Mouse (Mus musculus) skeletal muscle tissue, postnatal 0 days (tissue): ENCODE measurements around the gene Gm44805. TPM values are rescaled to one million over a fixed set of nuclear protein-coding genes. Genes with fewer than 3 reads are reported as not detected.

ENCODE experiments used
- polyA plus RNA-seq: library from polyadenylated mRNA; unstranded; fragments of >200 nt; fragmentation: Nextera tagmentation; extraction: Ambion mirVana; gene quantifications from 2 replicates; pipeline ENCODE4 v1.2.1, GENCODE M21; 2015

Gene Gm44805
- polyA plus RNA-seq, result 2.2 TPM in 1 of 2 replicates, not detected in the other

DNA sequence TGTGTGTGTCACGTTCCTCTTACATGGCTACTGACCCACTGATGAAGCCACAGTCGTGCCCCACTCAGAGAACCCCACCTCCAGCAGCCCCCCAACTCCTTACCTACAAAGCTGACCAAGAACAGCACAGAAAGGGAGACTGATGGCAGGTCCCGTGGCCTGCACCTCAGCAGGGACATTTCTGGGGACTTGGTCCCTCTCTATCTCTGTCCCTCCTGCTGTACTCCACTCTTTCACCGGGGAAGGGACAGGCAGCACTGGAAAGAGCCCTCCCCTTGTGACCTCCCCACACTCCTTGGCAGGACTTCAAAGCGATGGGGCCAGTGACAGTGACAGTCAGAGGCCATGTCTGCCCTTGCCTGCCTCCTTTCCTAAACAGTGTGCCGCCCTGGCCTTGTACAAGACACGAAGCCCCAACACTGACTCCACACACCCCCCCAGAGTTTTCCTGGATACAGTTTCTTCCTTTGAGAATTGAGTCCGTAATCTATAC, at the start of gene Gm44805, which contains the start of gene Apoc4:
Gm44805 (minus strand) TSS at position 222 of the 493 bp plus-strand sequence.
Apoc4 (minus strand) TSS at position 278 of the 493 bp plus-strand sequence.

DNA sequence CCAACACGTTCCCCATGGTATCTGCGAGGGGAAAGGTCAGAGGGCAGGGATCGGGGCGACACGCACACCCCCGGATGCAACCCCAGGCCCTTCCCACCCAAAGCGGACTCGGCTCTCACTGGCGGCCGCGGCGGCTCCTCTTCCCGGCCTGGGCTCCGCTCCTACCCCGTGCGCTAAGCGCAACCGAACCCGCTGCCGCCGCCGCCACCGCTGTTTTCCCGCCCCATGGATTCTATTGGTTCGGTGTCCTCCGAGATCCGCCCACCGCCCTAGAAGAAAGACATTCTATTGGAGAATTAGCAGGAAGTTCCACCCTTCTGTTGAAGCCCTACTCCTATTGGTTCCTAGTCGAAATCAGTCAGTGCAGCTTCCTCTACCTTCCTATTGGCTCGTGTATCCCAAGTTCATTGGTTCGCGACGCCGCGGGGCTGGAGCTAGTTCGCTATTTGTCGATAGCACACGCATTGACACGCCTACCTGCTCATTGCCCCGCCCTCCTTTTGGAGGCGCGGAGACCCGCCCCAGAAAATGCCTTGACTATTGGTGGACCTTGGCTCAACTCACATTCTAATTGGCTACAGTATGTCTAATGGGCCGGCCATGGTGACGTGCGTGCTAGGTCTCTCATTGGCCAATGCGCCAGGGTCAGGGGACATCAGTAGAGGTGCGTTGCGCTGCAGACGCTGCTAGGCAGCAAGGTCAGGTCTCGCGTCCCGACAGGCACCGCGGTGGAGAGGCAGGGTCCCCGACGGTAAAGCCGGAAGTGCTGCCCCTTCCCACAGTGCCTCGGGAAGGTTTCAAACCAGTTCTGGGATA, 34.2 kb upstream of the Gm44805 start, which contains the start of gene Tomm40:
Tomm40 (minus strand) TSS at position 200 of the 816 bp plus-strand sequence.

DNA sequence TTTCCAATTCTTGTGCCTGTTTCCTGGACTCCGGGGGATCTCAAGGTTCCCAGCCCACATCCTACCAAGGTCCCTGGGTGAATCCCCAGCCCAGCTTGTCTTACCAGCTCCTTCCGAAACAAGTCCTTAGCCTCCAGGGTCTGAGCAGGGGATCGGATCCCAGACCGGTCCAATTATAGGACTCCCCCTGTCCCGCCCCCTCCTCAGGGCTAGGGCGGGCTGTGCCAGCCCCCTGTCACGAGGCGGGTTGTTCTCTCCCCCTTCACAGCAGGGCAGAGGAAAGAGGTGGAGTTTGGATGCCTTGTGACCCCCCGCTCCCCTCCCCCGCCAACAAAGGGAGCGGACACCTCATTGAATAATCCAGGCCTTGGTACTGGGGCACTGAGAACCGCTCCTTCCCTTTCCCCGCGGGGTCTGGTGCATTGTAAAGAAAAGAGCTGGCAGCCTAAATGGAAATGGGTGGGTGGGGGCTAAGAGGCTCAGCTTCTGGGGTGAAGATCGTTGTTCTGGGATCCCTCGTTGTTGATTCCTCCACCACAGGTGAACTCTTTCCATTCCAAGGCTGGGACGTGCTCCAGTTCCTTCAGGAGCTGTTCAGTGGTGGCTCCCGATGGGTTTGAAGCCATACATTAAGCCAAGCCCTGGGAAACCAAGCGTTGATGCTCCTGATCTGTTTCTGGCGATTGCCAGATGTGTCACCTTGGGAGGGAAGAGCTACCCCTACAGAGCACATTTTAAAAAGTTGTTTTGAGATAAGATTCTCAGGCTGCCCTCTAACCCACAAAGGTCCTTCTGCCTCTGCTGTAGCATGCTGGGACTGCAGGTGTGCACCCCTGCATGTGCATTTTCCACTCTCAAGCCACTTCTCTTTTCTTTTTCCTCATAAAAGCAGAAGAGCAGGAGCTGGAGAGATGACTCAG, 17.9 kb upstream of the Gm44805 start, which contains the start of gene Apoe:
Apoe (minus strand) TSS at position 282 of the 920 bp plus-strand sequence.

DNA sequence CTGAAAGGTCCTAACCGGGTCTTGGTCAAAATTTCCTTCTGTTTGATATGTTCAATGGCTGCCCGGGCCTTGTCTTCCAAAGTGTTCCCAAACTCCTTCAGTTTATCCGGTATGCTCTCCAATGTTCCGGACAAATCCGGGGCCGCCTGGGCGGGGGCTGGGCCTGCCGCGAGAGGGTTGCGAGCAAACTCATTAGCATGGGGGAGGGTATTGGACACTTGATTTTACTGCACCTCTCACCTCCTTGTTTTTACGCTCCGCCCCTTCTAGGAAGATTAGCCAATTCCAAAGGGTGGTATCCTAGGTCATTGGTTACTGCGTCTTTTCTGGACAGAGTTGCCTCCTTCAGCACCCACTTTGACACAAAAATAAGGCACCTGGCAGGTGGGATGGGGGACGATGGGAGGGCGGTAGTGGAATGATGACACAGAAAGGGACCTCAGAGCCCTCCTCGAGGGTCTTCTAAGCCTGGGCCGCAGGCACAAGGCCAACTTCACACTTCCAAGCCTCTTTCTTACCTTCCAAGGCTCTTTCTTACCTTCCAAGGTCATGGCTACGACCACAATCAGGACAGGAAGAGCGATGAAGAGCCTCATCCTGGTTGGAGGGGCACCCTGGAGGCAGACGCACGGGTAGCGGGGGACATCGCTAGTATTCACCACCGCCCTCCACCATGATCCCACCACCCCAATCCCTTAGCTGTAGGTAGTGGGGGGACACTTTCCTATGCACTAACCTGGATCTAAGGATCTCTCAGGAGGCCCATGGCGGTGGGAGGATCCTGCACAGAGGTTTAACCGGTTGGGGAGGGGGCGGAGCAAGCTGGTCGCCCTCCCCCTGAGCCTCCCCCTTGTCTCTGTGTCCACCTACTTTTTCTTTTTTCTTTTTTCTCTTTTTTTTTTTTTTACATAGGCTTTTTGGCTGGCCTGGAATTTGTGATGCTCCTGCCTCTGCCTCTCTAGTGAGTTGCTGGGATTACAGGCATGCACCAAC, 10.9 kb upstream of the Gm44805 start, which contains the start of gene Apoc1:
Apoc1 (minus strand) TSS at position 788 of the 993 bp plus-strand sequence.

DNA sequence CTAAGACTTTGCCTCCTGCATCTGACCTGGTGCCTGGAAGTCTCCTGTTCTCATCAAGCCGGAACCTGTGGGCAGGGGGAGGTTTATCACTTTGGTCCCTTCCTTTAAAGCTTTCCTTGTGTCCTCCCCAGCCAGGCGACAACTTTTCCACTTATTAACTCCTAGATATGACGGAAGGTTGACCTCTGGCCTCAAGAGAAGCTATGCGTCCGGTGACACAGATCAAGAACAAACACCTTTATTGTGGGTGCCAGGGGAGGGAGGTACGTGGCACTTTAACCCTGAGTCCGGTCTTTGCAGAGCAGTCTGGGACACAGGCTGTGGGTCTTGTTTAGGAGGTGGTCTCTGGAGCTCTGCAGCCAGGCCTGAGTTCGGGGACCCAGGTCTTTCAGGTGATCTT, 3.4 kb downstream of the Gm44805 start, which contains the start of gene Apoc2:
Apoc2 (minus strand) TSS at position 70 of the 400 bp plus-strand sequence.

DNA sequence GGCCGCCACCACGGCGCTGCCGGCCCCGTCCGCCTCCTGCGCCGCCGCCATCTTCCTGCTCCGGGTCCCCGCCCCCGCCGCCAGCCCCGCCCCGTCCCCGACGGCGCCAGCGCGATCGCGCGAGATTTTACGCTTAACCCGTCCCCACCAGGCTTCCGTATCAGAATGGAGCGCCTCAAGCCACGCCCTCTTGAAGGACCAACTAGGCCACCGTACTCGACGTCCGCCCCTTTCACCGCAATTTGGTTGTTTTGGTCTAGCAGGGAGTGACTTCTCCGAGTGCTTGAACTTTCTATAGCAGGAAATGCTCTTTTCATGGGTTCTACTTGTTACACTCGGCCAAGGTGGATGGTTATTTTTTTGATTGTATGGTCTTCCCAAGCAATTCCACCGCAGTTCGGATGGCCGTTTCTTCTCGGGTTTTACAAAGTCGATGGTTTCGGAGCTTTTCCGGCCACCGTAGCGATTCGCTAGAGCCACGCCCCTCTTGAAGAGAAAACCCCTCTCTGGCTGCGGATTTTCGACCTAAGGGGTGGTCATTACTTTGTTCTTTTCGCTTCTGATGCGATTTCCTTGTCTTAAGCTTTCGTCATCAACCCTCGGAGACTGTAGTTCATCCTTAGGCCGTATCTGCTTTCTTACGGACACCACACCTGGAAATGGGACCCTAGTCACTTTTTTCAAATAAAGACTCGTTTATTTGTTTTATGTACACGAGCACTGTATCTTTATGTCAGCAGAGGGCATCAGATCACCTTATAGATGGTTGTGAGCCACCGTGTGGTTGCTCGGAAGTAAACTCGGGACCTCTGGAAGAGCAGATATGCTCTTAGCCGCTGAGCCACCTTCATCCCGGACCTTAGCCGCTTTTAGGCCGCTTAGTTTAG, 16.0 kb downstream of the Gm44805 start, which contains the start of gene Clptm1:
Clptm1 (minus strand) TSS at position 79 of the 887 bp plus-strand sequence.

DNA sequence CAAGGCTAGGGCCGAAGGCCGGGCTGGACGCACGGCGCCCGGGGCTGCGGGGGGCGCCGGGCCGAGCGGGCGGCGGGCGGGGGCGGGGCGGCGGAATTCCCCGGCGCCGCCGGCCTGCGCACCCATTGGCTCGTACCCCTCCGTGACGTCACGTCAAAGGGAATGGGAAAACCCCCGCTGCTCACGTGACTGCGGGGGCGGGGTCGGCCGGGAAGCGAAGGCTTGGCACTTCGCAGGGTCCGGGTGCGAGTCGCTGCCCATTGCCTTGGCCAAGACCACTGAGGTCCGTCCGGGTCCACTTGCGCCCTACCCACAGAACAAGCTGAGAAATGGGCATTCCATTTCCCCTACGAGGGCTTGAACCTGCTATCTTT, 51.9 kb downstream of the Gm44805 start, which contains the start of gene Relb:
Relb (minus strand) TSS at position 78 of the 374 bp plus-strand sequence.

Other genes with a start within 250 kb of the Gm44805 start
- gene Mark4, start 222.6 kb downstream of the Gm44805 start, polyA plus RNA-seq, result 3.4 and 4.4 TPM in 2 replicates
- 0.21 and 0.37 TPM in 2 replicates for gene Exoc3l2, start 218.1 kb downstream of the Gm44805 start, polyA plus RNA-seq
- gene Bloc1s3, start 173.1 kb downstream of the Gm44805 start, polyA plus RNA-seq, result 1.1 and 1.6 TPM in 2 replicates
- 50.0 and 57.3 TPM in 2 replicates for gene Trappc6a, start 173.0 kb downstream of the Gm44805 start, polyA plus RNA-seq
- gene Nkpd1, start 163.6 kb downstream of the Gm44805 start, polyA plus RNA-seq, result 0.74 TPM in 1 of 2 replicates, not detected in the other
- 15.1 and 17.8 TPM in 2 replicates for gene Ppp1r37, start 118.3 kb downstream of the Gm44805 start, polyA plus RNA-seq
- 0.13 and 0.15 TPM in 2 replicates for gene Zfp296, start 104.1 kb downstream of the Gm44805 start, polyA plus RNA-seq
- gene Gemin7, start 103.8 kb downstream of the Gm44805 start, polyA plus RNA-seq, result 95.5 and 105 TPM in 2 replicates
- gene Clasrp, start 76.9 kb downstream of the Gm44805 start, polyA plus RNA-seq, result 18.3 and 20.7 TPM in 2 replicates
- 8.1 and 9.4 TPM in 2 replicates for gene Relb, start 52.0 kb downstream of the Gm44805 start, polyA plus RNA-seq
- 46.1 and 53.3 TPM in 2 replicates for gene Clptm1, start 16.4 kb downstream of the Gm44805 start, polyA plus RNA-seq
- 2.7 and 2.9 TPM in 2 replicates for gene Apoc2, start 3.5 kb downstream of the Gm44805 start, polyA plus RNA-seq
- gene Apoc4, start 56 bp upstream of the Gm44805 start, polyA plus RNA-seq, result 3.4 and 21.2 TPM in 2 replicates
- gene Apoc1, start 11.2 kb upstream of the Gm44805 start, polyA plus RNA-seq, result 12.4 and 217 TPM in 2 replicates
- gene Apoe, start 17.8 kb upstream of the Gm44805 start, polyA plus RNA-seq, result 342 and 1,192 TPM in 2 replicates
- gene Tomm40, start 34.0 kb upstream of the Gm44805 start, polyA plus RNA-seq, result 72.8 and 86.6 TPM in 2 replicates
- gene Nectin2, start 69.1 kb upstream of the Gm44805 start, polyA plus RNA-seq, result 21.2 and 24.3 TPM in 2 replicates
- 117 and 123 TPM in 2 replicates for gene Bcam, start 89.6 kb upstream of the Gm44805 start, polyA plus RNA-seq
- 1.1 and 1.2 TPM in 2 replicates for gene Cblc, start 115.4 kb upstream of the Gm44805 start, polyA plus RNA-seq
- 2.5 and 2.8 TPM in 2 replicates for gene Bcl3, start 141.3 kb upstream of the Gm44805 start, polyA plus RNA-seq
- gene Gm19345, start 170.6 kb upstream of the Gm44805 start, polyA plus RNA-seq, result not detected in 2 replicates
- gene Ceacam16, start 179.9 kb upstream of the Gm44805 start, polyA plus RNA-seq, result 0.07 TPM in 1 of 2 replicates, not detected in the other
- gene Ceacam19, start 206.5 kb upstream of the Gm44805 start, polyA plus RNA-seq, result 0.54 TPM in 1 of 2 replicates, not detected in the other
- 15.0 and 18.2 TPM in 2 replicates for gene Pvr, start 239.7 kb upstream of the Gm44805 start, polyA plus RNA-seq